Mouse (Mus musculus) forebrain, embryonic 14.5 days (tissue): ENCODE results near the gene Acox2. TPM values are rescaled to one million over a fixed set of nuclear protein-coding genes. Genes with fewer than 3 reads are reported as not detected.

ENCODE experiments used
- ATAC-seq: fragments of 200-750 bp; cut with Nextera tagmentation; 2 replicates; pipeline ENCODE4 v1.8.0; 2017; ENCODE audit warnings: mild to moderate bottlenecking, moderate library complexity
- DNase-seq: peaks from one replicate; pipeline ENCODE4 v3.0.0-alpha.2; 2015; ENCODE audit warnings: low spot score
- H3K27ac ChIP-seq: fragments of 300-500 bp; sonication (generic); 2 replicates; pipeline ENCODE4 v1.5.1; 2014; ENCODE audit warnings: low read depth, mild to moderate bottlenecking, control low read depth, low read length, moderate library complexity
- H3K27me3 ChIP-seq: fragments of 300-500 bp; sonication (generic); replicated peaks from 2 replicates; pipeline ENCODE4 v1.6.1; 2014; ENCODE audit warnings: low read length, control low read depth, mixed read lengths; ENCODE audit not compliant: control insufficient read depth, insufficient read depth
- H3K36me3 ChIP-seq: fragments of 300-500 bp; sonication (generic); 2 replicates; pipeline ENCODE4 v1.6.1; 2014; ENCODE audit warnings: low read length, control low read depth; ENCODE audit not compliant: control insufficient read depth, insufficient read depth
- H3K4me1 ChIP-seq: fragments of 300-500 bp; sonication (generic); 2 replicates; pipeline ENCODE4 v1.6.1; 2014; ENCODE audit warnings: antibody characterized with exemption, low read length, control low read depth; ENCODE audit not compliant: control insufficient read depth, insufficient read depth
- H3K4me2 ChIP-seq: fragments of 300-500 bp; sonication (generic); 2 replicates; pipeline ENCODE4 v1.6.1; 2014; ENCODE audit warnings: mild to moderate bottlenecking, control low read depth, low read length
- H3K4me3 ChIP-seq: fragments of 300-500 bp; sonication (generic); 2 replicates; pipeline ENCODE4 v1.5.1; 2014; ENCODE audit warnings: low read depth, low read length, control low read depth
- H3K9ac ChIP-seq: fragments of 300-500 bp; sonication (generic); 2 replicates; pipeline ENCODE4 v1.6.1; 2014; ENCODE audit warnings: mild to moderate bottlenecking, low read length, control low read depth, moderate library complexity
- H3K9me3 ChIP-seq: fragments of 300-500 bp; sonication (generic); replicated peaks from 2 replicates; pipeline ENCODE4 v1.6.1; 2016; ENCODE audit warnings: low read length, control low read depth, mixed read lengths; ENCODE audit not compliant: control insufficient read depth
- WGBS: fragments of 180-500 bp; shearing (Covaris S2); extraction: QIAGEN DNeasy Blood & Tissue Kit; methylation state at CpG from one replicate; pipeline ENCODE4 v1.1.7; 2014; 5-methylcytosine and 5-hydroxymethylcytosine counted together
- polyA plus RNA-seq: library from polyadenylated mRNA; unstranded; fragments of >200 nt; fragmentation: Nextera tagmentation; extraction: Ambion mirVana; gene quantifications from 2 replicates; pipeline ENCODE4 v1.2.1, GENCODE M21; 2014

Acox2 gene
- polyA plus RNA-seq = not detected in 2 replicates

- 89% methylated on average over 3 of the region's 3 CpGs for WGBS
- no peak for ATAC-seq
These were observed at the start of gene Acox2 for GRCm38 (mm10) chr14:8259166-8259565. Gene Acox2 (minus strand): TSS chr14:8259353.

GRCm38 (mm10) chr14:8308650-8309049 lies 49.5 kb upstream of the Acox2 start:
- WGBS = 79% methylated on average over 3 of the region's 3 CpGs

More at GRCm38 (mm10) chr14:8259166-8259565, at the start of gene Acox2:
- H3K4me3 ChIP-seq = no peak within 1 kb of the TSS
- DNase-seq = no peak
- no peak within 1 kb of the TSS for H3K4me2 ChIP-seq
- H3K9me3 ChIP-seq = no peaks in the 10 kb centered on the region
- H3K27me3 ChIP-seq = no peaks in the 10 kb centered on the region
- H3K36me3 ChIP-seq = no peaks in the 10 kb centered on the region
- no peak within 1 kb of the TSS for H3K27ac ChIP-seq
- H3K4me1 ChIP-seq = no peaks in the 10 kb centered on the region
- H3K9ac ChIP-seq = no peak within 1 kb of the TSS

GRCm38 (mm10) chr14:8306884-8307283 lies 47.7 kb upstream of the Acox2 start:
- H3K9ac ChIP-seq = no peak overlapping the region
- DNase-seq (no peak), ATAC-seq (no peak)
- no peaks in the 10 kb centered on the region for H3K36me3 ChIP-seq
- H3K27ac ChIP-seq = no peak overlapping the region
- no peak overlapping the region for H3K4me2 ChIP-seq
- H3K27me3 ChIP-seq = no peaks in the 10 kb centered on the region
- WGBS = 91% methylated on average over 6 of the region's 6 CpGs
- H3K4me1 ChIP-seq = peaks cover 2% of the 10 kb centered on the region; the same call in 1 of the 2 replicates
- H3K9me3 ChIP-seq = no peaks in the 10 kb centered on the region
- no peak overlapping the region for H3K4me3 ChIP-seq

More at GRCm38 (mm10) chr14:8308650-8309049, 49.5 kb upstream of the Acox2 start:
- Histone ChIP-seq H3K4me2 (no peak overlapping the region), H3K36me3 (no peaks in the 10 kb centered on the region), H3K4me1 (no peaks in the 10 kb centered on the region), H3K4me3 (no peak overlapping the region), H3K9ac (no peak overlapping the region), H3K27ac (no peak overlapping the region), H3K27me3 (no peaks in the 10 kb centered on the region), H3K9me3 (no peaks in the 10 kb centered on the region)
- DNase-seq (no peak), ATAC-seq (no peak)

GRCm38 (mm10) chr14:8305014-8305413 lies 45.9 kb upstream of the Acox2 start:
- no peak overlapping the region for H3K4me2 ChIP-seq
- H3K27me3 ChIP-seq = no peaks in the 10 kb centered on the region
- peaks cover 2% of the 10 kb centered on the region; the same call in 1 of the 2 replicates for H3K4me1 ChIP-seq
- ATAC-seq (no peak; the same call in 1 of the 2 replicates), DNase-seq (no peak)
- H3K4me3 ChIP-seq = no peak overlapping the region
- no peak overlapping the region for H3K27ac ChIP-seq
- H3K36me3 ChIP-seq = no peaks in the 10 kb centered on the region
- WGBS = 64% methylated on average over 3 of the region's 3 CpGs
- H3K9ac ChIP-seq = no peak overlapping the region
- no peaks in the 10 kb centered on the region for H3K9me3 ChIP-seq

GRCm38 (mm10) chr14:8304082-8304481 lies 44.9 kb upstream of the Acox2 start:
- no peaks in the 10 kb centered on the region for H3K36me3 ChIP-seq
- peaks cover 2% of the 10 kb centered on the region; the same call in 1 of the 2 replicates for H3K4me1 ChIP-seq
- no peak overlapping the region for H3K4me3 ChIP-seq
- DNase-seq (no peak), ATAC-seq (no peak)
- H3K9me3 ChIP-seq = no peaks in the 10 kb centered on the region
- H3K4me2 ChIP-seq = no peak overlapping the region
- no peaks in the 10 kb centered on the region for H3K27me3 ChIP-seq
- H3K27ac ChIP-seq = no peak overlapping the region
- H3K9ac ChIP-seq = no peak overlapping the region

- Histone ChIP-seq H3K27ac (no peak overlapping the region), H3K36me3 (no peaks in the 10 kb centered on the region), H3K9me3 (no peaks in the 10 kb centered on the region), H3K4me2 (no peak overlapping the region), H3K9ac (no peak overlapping the region), H3K27me3 (no peaks in the 10 kb centered on the region), H3K4me1 (peaks cover 2% of the 10 kb centered on the region; the same call in 1 of the 2 replicates), H3K4me3 (no peak overlapping the region)
- DNase-seq (peak; percentile 60), ATAC-seq (peak; percentile 46)
- 7% methylated on average over 10 of the region's 10 CpGs for WGBS
These were observed 43.5 kb upstream of the Acox2 start for GRCm38 (mm10) chr14:8302687-8303086.

GRCm38 (mm10) chr14:8300281-8300680 lies 41.1 kb upstream of the Acox2 start:
- ATAC-seq = no peak
- H3K4me1 ChIP-seq = peaks cover 2% of the 10 kb centered on the region; the same call in 1 of the 2 replicates
- 23% methylated on average over 8 of the region's 8 CpGs for WGBS
- peak; percentile 57 for DNase-seq
- no peak overlapping the region for H3K4me2 ChIP-seq
- no peak overlapping the region for H3K4me3 ChIP-seq
- H3K9ac ChIP-seq = no peak overlapping the region
- H3K36me3 ChIP-seq = no peaks in the 10 kb centered on the region
- no peaks in the 10 kb centered on the region for H3K9me3 ChIP-seq
- H3K27me3 ChIP-seq = no peaks in the 10 kb centered on the region
- H3K27ac ChIP-seq = no peak overlapping the region

- no peak overlapping the region for H3K4me3 ChIP-seq
- H3K36me3 ChIP-seq = no peaks in the 10 kb centered on the region
- no peaks in the 10 kb centered on the region for H3K27me3 ChIP-seq
- H3K4me1 ChIP-seq = peaks cover 2% of the 10 kb centered on the region; the same call in 1 of the 2 replicates
- ATAC-seq = no peak
- peak; percentile 32 for DNase-seq
- no peaks in the 10 kb centered on the region for H3K9me3 ChIP-seq
- no peak overlapping the region for H3K27ac ChIP-seq
- 66% methylated on average over 5 of the region's 5 CpGs for WGBS
- no peak overlapping the region for H3K9ac ChIP-seq
- no peak overlapping the region for H3K4me2 ChIP-seq
These were observed 38.7 kb upstream of the Acox2 start for GRCm38 (mm10) chr14:8297889-8298293.

GRCm38 (mm10) chr14:8294257-8294656 lies 35.1 kb upstream of the Acox2 start:
- H3K27ac ChIP-seq = no peak overlapping the region
- H3K36me3 ChIP-seq = no peaks in the 10 kb centered on the region
- H3K27me3 ChIP-seq = no peaks in the 10 kb centered on the region
- H3K9ac ChIP-seq = no peak overlapping the region
- no peak for ATAC-seq
- no peak overlapping the region for H3K4me2 ChIP-seq
- H3K9me3 ChIP-seq = no peaks in the 10 kb centered on the region
- WGBS = 95% methylated on average over 1 of the region's 1 CpGs
- H3K4me1 ChIP-seq = no peaks in the 10 kb centered on the region
- no peak for DNase-seq
- H3K4me3 ChIP-seq = no peak overlapping the region
